Mouse (Mus musculus): ENCODE results near the gene Zfp839.
"Not testable (repeated sequence)": the region's sequence is repeated elsewhere in the genome, so short reads cannot be mapped to it uniquely, and the experiment has no call there.

The Zfp839 gene

GRCm38 (mm10) chr12:110840348-110841198 is 9.5 kb upstream of the Zfp839 start, which contains the start of gene Mok:
TSS of gene Mok (minus strand) at chr12:110840939.
- peak; percentile 98 for DNase-seq (ENCODE audit: low spot score)

- DNase-seq (ENCODE audit: low spot score), result no peak
Observed at GRCm38 (mm10) chr12:110841731-110842493, 8.1 kb upstream of the Zfp839 start.

GRCm38 (mm10) chr12:110843194-110844048 is 6.6 kb upstream of the Zfp839 start:
- DNase-seq (ENCODE audit: low spot score), result peak; percentile 92

GRCm38 (mm10) chr12:110844227-110845130 is 5.6 kb upstream of the Zfp839 start:
- DNase-seq (ENCODE audit: low spot score), result no peak

- peak; percentile 98 for DNase-seq (ENCODE audit: low spot score)
Observed at GRCm38 (mm10) chr12:110845131-110845880, 4.7 kb upstream of the Zfp839 start.

- no peak for DNase-seq (ENCODE audit: low spot score)
Observed at GRCm38 (mm10) chr12:110846191-110846765, 3.8 kb upstream of the Zfp839 start.

- no peak for DNase-seq (ENCODE audit: low spot score)
Observed at GRCm38 (mm10) chr12:110850929-110851256, 840 bp downstream of the Zfp839 start.

- DNase-seq (ENCODE audit: low spot score), result no peak
Observed at GRCm38 (mm10) chr12:110851414-110851813, 1.4 kb downstream of the Zfp839 start.

- DNase-seq (ENCODE audit: low spot score), result no peak
Observed at GRCm38 (mm10) chr12:110851923-110852322, 1.9 kb downstream of the Zfp839 start.

- DNase-seq (ENCODE audit: low spot score), result no peak
Observed at GRCm38 (mm10) chr12:110854786-110855737, 5.0 kb downstream of the Zfp839 start.

GRCm38 (mm10) chr12:110857196-110857595 is 7.1 kb downstream of the Zfp839 start:
- no peak for DNase-seq (ENCODE audit: low spot score)

GRCm38 (mm10) chr12:110858681-110859080 is 8.6 kb downstream of the Zfp839 start:
- not testable (repeated sequence) for DNase-seq (ENCODE audit: low spot score)

GRCm38 (mm10) chr12:110860293-110860692 is 10.2 kb downstream of the Zfp839 start:
- no peak for DNase-seq (ENCODE audit: low spot score)

GRCm38 (mm10) chr12:110861256-110861655 is 11.2 kb downstream of the Zfp839 start:
- DNase-seq (ENCODE audit: low spot score), result peak; percentile 16

GRCm38 (mm10) chr12:110864008-110864407 is 14.0 kb downstream of the Zfp839 start:
- no peak for DNase-seq (ENCODE audit: low spot score)

- peak; percentile 6 for DNase-seq (ENCODE audit: low spot score)
Observed at GRCm38 (mm10) chr12:110865571-110865970, 15.5 kb downstream of the Zfp839 start.

- DNase-seq (ENCODE audit: low spot score), result no peak
Observed at GRCm38 (mm10) chr12:110865989-110866388, 15.9 kb downstream of the Zfp839 start.

- no peak for DNase-seq (ENCODE audit: low spot score)
Observed at GRCm38 (mm10) chr12:110870107-110870506, 20.1 kb downstream of the Zfp839 start.

GRCm38 (mm10) chr12:110871247-110871646 is 21.2 kb downstream of the Zfp839 start:
- no peak for DNase-seq (ENCODE audit: low spot score)
